Mouse (Mus musculus): Measurements from ENCODE around the gene Fscn1. TPM values are rescaled to one million over a fixed set of nuclear protein-coding genes. Genes with fewer than 3 reads are reported as not detected.

Gene Fscn1
- polyA plus RNA-seq (2012; rRNA removed), result 13.7 and 18.7 TPM in 2 replicates

GRCm38 (mm10) chr5:142959576-142960556 is at the start of gene Fscn1:
TSS of gene Fscn1 (plus strand) at chr5:142960343.

Other genes starting within 250 kb of the Fscn1 start
- gene Tnrc18, start 142.7 kb upstream of the Fscn1 start, polyA plus RNA-seq (2012; rRNA removed), result 32.4 and 37.3 TPM in 2 replicates
- gene Fbxl18, start 64.9 kb upstream of the Fscn1 start, polyA plus RNA-seq (2012; rRNA removed), result 10.0 and 10.1 TPM in 2 replicates
- 4,994 and 6,562 TPM in 2 replicates for gene Actb, start 53.6 kb upstream of the Fscn1 start, polyA plus RNA-seq (2012; rRNA removed)
- 11.1 and 12.8 TPM in 2 replicates for gene Rnf216, start 152.7 kb downstream of the Fscn1 start, polyA plus RNA-seq (2012; rRNA removed)
- gene Olfr718-ps1, start 187.2 kb downstream of the Fscn1 start, polyA plus RNA-seq (2012; rRNA removed), result not detected in 2 replicates
- gene Rbak, start 220.4 kb downstream of the Fscn1 start, polyA plus RNA-seq (2012; rRNA removed), result 0.78 and 1.2 TPM in 2 replicates
- gene Spdye4b, start 220.7 kb downstream of the Fscn1 start, polyA plus RNA-seq (2012; rRNA removed), result not detected in 2 replicates